Mouse (Mus musculus) adrenal gland, postnatal 4 days (tissue): Measurements from ENCODE around the gene Olfr566. TPM values are rescaled to one million over a fixed set of nuclear protein-coding genes. Genes with fewer than 3 reads are reported as not detected.

ENCODE experiments used
- DNase-seq, 2 experiments: peaks; one replicate each; pipeline ENCODE4 v3.0.0; 2021 to 2022; ENCODE audit warnings: low spot score in 2 of 2, mixed read lengths in 2 of 2
- long read RNA-seq, 2 experiments: library from polyadenylated mRNA; stranded (forward); transcript quantifications; one replicate each; pipeline ENCODE4 v2.0.0; 2021
- total RNA-seq, 2 experiments: library from RNA; stranded (reverse); gene quantifications; 2 replicates each; pipeline ENCODE4 v1.2.3; 2021

Olfr566 gene
- total RNA-seq = not detected
- long read RNA-seq, experiment 1 = 0 reads
- long read RNA-seq, experiment 2 = 0 reads

GRCm38 (mm10) chr7:102858665-102859064, at the start of gene Olfr566:
TSS of gene Olfr566 (minus strand) at chr7:102858765.
- DNase-seq = no peak

GRCm38 (mm10) chr7:102890782-102891181, 32.2 kb upstream of the Olfr566 start, which contains the start of gene Olfr569:
TSS of gene Olfr569 (minus strand) at chr7:102890882.
- no peak for DNase-seq

GRCm38 (mm10) chr7:102876822-102877221, 18.3 kb upstream of the Olfr566 start, which contains the start of gene Olfr568:
TSS of gene Olfr568 (plus strand) at chr7:102877122.
- DNase-seq = no peak

- no peak for DNase-seq
Measured at GRCm38 (mm10) chr7:102855807-102856206, 2.8 kb downstream of the Olfr566 start.

Other genes with a start within 250 kb of the Olfr566 start
- not detected for gene Olfr553, start 240.5 kb downstream of the Olfr566 start, total RNA-seq
- gene Olfr554, start 220.3 kb downstream of the Olfr566 start, total RNA-seq = not detected
- not detected for gene Olfr555, start 199.9 kb downstream of the Olfr566 start, total RNA-seq
- gene Olfr556, start 193.9 kb downstream of the Olfr566 start, total RNA-seq = not detected
- gene Trim68, start 171.4 kb downstream of the Olfr566 start, total RNA-seq = 10 to 100 TPM; 16.0 to 20.2 TPM
- gene Olfr557, start 162.9 kb downstream of the Olfr566 start, total RNA-seq = not detected
- under 1 TPM; 0.54 to 0.62 TPM for gene Olfr558, start 156.6 kb downstream of the Olfr566 start, total RNA-seq
- gene Olfr33, start 139.7 kb downstream of the Olfr566 start, total RNA-seq = not detected
- not detected for gene Olfr559, start 131.3 kb downstream of the Olfr566 start, total RNA-seq
- not detected for gene Olfr560, start 99.4 kb downstream of the Olfr566 start, total RNA-seq
- 1 to 10 TPM; 1.1 to 1.9 TPM for gene Olfr78, start 99.3 kb downstream of the Olfr566 start, total RNA-seq
- gene Olfr561, start 87.5 kb downstream of the Olfr566 start, total RNA-seq = not detected
- gene Olfr564, start 55.3 kb downstream of the Olfr566 start, total RNA-seq = not detected
- gene Olfr568, start 18.4 kb upstream of the Olfr566 start, total RNA-seq = not detected
- gene Olfr569, start 32.1 kb upstream of the Olfr566 start, total RNA-seq = not detected
- gene Olfr570, start 35.8 kb upstream of the Olfr566 start, total RNA-seq = not detected
- not detected for gene Olfr571, start 58.8 kb upstream of the Olfr566 start, total RNA-seq
- not detected for gene Olfr572, start 65.6 kb upstream of the Olfr566 start, total RNA-seq
- gene Olfr573-ps1, start 83.8 kb upstream of the Olfr566 start, total RNA-seq = not detected
- not detected for gene Olfr574, start 89.7 kb upstream of the Olfr566 start, total RNA-seq
- not detected for gene Olfr575, start 100.0 kb upstream of the Olfr566 start, total RNA-seq
- not detected for gene Olfr576, start 103.9 kb upstream of the Olfr566 start, total RNA-seq
- not detected for gene Olfr577, start 117.2 kb upstream of the Olfr566 start, total RNA-seq
- not detected for gene Olfr578, start 130.6 kb upstream of the Olfr566 start, total RNA-seq
- gene Olfr582, start 179.3 kb upstream of the Olfr566 start, total RNA-seq = not detected
- not detected for gene Olfr583, start 192.5 kb upstream of the Olfr566 start, total RNA-seq
- not detected for gene Olfr584, start 223.1 kb upstream of the Olfr566 start, total RNA-seq
- gene Olfr585, start 239.0 kb upstream of the Olfr566 start, total RNA-seq = not detected